Comparison of ENCODE assay signal across 15 mouse cellular contexts in genomic region chr12:12180986-12181385, GRCm38 (mm10).
"Had no signal": no experiment of that assay in that cellular context is flagged by ENCODE, and none has a peak within 500 bp of the region (broad histone marks: within the 10 kb centered on the region; RNA-seq: fewer than 3 reads in every experiment).

No protein-coding gene starts in this region.

- H3K27me3 ChIP-seq: intestine, embryonic 15.5 days; kidney, embryonic 15.5 days; midbrain, embryonic 13.5 days had no signal

- H3K27ac ChIP-seq: intestine, embryonic 15.5 days; kidney, embryonic 15.5 days; liver, embryonic 14.5 days; macrophage; midbrain, embryonic 13.5 days; stomach, postnatal 0 days had no signal

- H3K36me3 ChIP-seq: intestine, embryonic 15.5 days; kidney, embryonic 15.5 days; midbrain, embryonic 13.5 days had no signal

- ATAC-seq: intestine, embryonic 15.5 days; liver, postnatal 0 days; lung, postnatal 0 days; midbrain, embryonic 13.5 days had no signal

- H3K4me3 ChIP-seq: intestine, embryonic 15.5 days; kidney, embryonic 15.5 days; midbrain, embryonic 13.5 days had no signal

- H3K9me3 ChIP-seq: intestine, embryonic 15.5 days; kidney, embryonic 15.5 days; midbrain, embryonic 13.5 days had no signal

- DNase-seq: kidney, adult 11 months; kidney, adult 8-10 months; kidney, postnatal 10 days; kidney, postnatal 36 days; liver, postnatal 0 days; lung, embryonic 14.5 days; right cerebral cortex, postnatal 4 days; thymus, postnatal 25 days had no signal

- H3K9ac ChIP-seq: intestine, embryonic 15.5 days; kidney, embryonic 15.5 days; liver, embryonic 14.5 days; liver, postnatal 0 days; lung, embryonic 14.5 days; midbrain, embryonic 13.5 days had no signal

- H3K4me2 ChIP-seq: intestine, embryonic 15.5 days; kidney, embryonic 15.5 days; lung, embryonic 14.5 days; midbrain, embryonic 13.5 days had no signal
